Mouse (Mus musculus) urinary bladder, postnatal 36 days (tissue): ENCODE results near the gene Foxf1.

ENCODE experiments used
- DNase-seq, 2 experiments: peaks; one replicate each; pipeline ENCODE4 v3.0.0; 2022; ENCODE audit warnings: low spot score in 2 of 2, mixed read lengths in 1 of 2

Foxf1 gene

GRCm38 (mm10) chr8:121082218-121083092 lies 1.7 kb upstream of the Foxf1 start:
- DNase-seq = no peak

DNA sequence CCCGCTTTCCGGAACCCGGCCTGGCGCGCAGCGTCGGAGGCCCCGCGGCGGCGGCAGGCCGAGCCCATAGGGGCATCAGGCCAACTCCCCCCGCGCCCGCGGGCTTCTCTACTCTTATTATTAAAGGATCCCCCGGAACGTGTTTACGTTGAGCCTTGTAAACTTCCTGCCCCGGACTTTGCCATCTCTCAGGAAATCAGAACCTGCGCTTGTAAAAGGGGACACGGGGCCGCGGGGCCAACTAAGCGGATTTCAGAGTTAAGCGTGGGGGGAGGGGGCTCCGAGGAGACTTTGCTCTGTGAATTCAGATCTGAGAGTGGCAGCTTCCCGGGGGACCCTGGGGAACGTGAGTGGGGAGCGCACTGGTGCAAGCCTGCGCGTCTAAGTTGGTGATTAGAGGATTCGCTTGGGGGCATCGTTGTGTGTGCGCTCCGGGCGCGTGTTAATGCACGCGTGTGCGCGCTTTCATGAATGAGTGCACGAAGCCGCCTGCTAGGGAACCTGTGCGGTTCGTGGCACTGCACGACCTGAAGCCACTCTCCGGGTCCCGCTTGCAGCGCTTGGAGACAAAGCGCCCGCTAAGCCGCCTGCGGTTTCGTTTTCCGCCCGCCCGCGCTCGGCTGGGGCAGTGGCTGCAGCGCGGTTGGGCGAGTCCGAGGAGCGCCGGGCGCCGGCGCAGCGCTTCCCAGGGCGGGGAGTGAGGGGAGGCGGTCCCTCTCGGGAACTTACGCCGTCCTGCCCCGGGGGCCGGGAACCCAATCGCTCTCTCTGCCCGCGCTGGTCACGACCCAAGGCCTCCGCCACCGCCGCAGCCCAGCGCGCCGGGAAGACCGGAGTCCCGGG lies 872 bp upstream of the Foxf1 start:
- peak; percentile 73 to 77 for DNase-seq

DNA sequence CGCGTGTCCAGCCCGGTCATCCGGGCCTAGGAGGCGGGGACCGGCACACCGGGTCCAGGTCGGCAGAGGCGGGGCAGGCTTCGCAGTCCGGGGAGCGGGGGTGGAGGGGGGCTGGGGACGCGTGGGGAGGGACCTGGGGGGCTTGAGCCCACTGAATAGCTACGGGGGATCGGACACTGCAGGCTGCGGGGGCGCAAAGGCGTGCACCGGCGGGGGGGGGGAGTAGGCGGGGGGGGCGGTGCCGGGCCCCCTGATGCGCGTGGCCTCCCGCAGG lies 313 bp upstream of the Foxf1 start:
- no peak for DNase-seq

- DNase-seq = no peak
Measured at GRCm38 (mm10) chr8:121085011-121085410, 825 bp downstream of the Foxf1 start.

- no peak for DNase-seq
Measured at GRCm38 (mm10) chr8:121085561-121085960, 1.4 kb downstream of the Foxf1 start.

- DNase-seq = no peak
Measured at GRCm38 (mm10) chr8:121086004-121086900, 2.1 kb downstream of the Foxf1 start.

DNA sequence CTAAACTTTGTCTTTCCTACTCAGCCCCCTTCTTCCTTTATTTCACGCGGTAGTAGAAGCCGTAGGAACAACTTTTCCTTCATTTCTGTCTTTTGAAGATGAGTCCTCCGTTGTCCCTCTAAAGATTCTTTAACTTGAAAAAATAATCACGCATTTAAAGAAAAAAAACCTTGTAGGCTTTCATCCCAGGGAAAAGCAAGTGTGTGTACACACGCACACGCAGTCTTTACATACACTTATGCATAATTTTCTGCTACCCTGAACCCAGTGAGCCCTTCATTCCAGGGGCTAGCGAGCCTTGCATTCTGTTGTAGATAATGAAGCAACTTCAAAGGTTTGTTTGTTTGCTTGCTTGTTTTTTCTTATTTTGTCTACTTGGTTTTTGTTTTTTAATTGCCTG lies 4.1 kb downstream of the Foxf1 start:
- no peak for DNase-seq

- DNase-seq = no peak
Measured at GRCm38 (mm10) chr8:121088871-121089630, 4.9 kb downstream of the Foxf1 start.

DNA sequence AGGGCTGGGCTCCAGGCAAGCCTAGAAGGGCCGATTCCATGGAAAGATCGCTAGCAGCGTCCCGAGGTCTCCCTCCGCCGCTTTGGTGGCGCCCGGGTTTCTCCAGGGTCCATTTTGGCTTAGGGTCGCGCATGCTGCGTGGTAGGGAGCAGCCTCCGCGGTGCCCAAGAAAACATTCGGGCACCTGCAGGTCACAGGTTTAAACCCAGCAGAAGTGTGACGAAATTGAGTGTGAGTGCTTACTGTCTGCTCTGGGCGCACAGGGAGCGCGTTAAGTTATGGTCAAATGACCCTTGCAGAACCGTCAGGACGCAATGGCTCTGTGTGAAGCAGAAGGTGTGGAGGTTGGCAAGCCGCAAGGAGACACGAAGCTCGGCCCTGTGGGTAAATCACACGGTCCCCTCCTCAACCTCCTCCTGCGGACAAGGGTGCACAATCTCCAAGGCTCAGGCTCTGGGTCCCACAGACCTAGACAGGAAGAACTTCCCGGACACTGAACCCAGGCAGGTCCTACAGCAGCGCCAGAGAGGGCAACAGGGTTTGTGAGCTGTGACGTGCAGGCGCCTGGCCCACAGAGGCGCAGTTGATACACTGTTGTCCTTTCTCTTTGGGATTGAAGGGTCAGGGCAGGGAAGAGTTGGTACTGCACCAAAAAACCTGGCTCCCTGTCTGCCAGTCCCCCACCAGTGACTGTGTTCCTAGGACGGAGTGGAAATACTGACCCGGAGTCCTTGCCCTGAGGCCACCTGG lies 5.6 kb downstream of the Foxf1 start:
- DNase-seq = no peak

- no peak for DNase-seq
Measured at GRCm38 (mm10) chr8:121090716-121091115, 6.5 kb downstream of the Foxf1 start.

DNA sequence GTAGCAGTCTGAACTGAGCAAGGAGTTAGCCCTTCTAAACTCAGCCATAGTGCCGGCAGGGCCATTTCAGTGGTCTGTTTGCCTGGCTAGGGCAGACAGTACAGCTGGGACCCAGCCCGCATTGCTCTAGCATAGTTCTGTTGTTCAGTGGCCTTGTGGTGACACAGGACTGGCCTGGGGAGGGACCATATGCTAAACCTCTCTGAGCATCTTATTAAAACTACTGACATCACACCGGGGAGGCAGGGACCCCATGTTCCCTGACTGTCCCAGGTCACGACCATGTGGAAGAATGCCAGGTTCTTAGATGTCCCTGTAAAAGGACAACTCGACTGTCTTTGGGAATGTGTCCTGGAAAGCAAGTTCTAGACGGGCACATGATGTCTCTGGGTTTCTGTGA lies 8.0 kb downstream of the Foxf1 start:
- no peak for DNase-seq

- DNase-seq = peak; percentile 77 to 82
Measured at GRCm38 (mm10) chr8:121092627-121093026, 8.4 kb downstream of the Foxf1 start.

DNA sequence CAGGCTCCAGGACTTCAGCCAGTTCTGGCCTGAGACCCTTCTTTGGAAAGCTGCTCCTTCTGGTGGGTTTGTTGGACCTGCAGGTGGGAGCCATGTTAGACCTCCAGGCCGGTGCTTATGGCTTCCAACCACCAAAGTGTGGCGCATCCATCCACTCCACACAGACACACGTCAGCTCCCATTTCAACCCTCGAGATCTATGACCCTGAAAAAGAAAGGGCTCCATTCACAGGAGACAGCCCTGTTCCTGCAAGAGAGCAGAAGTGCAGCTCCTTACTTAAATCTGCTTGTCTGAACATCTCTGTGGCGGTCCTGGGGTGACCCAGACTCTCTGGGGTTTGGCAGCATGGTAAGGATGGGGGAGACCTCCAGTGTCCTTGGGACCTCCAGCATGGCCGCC lies 9.3 kb downstream of the Foxf1 start:
- DNase-seq = no peak

- DNase-seq = peak in 1 of 2 experiments; percentile 71
Measured at GRCm38 (mm10) chr8:121104049-121104818, 20.0 kb downstream of the Foxf1 start.

- DNase-seq = peak; percentile 97 to 99
Measured at GRCm38 (mm10) chr8:121107668-121108656, 23.8 kb downstream of the Foxf1 start, which contains the start of gene Mthfsd. Gene Mthfsd, minus strand, starts transcription at chr8:121108392.

- no peak for DNase-seq
Measured at GRCm38 (mm10) chr8:121108657-121109056, 24.5 kb downstream of the Foxf1 start.

DNA sequence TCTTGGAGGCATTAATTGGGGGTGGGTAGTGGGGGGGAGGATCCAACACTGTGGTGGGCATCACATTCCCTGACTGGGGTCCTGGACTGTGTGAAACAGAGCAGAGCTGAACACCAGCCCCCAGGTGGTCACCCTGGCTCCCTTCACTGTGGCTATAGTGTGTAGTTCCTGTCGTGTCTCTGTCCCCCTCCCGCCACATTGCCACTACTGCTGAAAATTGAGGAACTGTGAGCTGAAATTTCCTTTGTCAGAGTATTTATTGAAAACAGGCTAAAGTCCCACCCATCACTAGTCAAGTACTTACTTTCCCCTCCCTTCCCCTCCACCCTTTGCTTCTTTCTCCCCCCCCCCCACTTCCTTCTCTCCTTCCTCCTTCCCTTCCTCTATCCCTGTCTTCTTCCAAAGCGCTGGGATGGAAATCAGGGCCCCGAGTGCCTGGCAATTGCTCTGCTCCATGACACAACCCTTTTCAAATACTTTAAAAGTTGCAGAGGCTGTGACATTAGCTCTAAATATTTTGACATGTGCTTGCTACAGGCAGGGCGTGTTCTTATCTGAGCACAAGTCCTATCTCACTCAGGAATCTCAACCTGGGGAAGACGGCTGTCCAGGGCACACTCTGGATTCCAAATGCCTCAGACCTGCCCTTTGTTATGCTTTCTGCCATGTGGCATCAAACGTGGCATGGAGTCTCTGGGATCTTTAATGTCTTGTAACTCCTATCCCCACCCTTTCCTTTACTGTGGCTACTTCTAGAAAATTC lies 27.1 kb downstream of the Foxf1 start:
- DNase-seq = no peak

GRCm38 (mm10) chr8:121113261-121113660 lies 29.1 kb downstream of the Foxf1 start:
- peak; percentile 96 for DNase-seq
